Mouse (Mus musculus) limb, embryonic 11.5 days (tissue): Measurements from ENCODE around the gene Gm49395. TPM values are rescaled to one million over a fixed set of nuclear protein-coding genes. Genes with fewer than 3 reads are reported as not detected.

Source experiments
- polyA plus RNA-seq: library from polyadenylated mRNA; unstranded; fragments of >200 nt; fragmentation: Nextera tagmentation; extraction: Ambion mirVana; gene quantifications from 2 replicates; pipeline ENCODE4 v1.2.1, GENCODE M21; 2014

Gene Gm49395
- polyA plus RNA-seq, 1 experiment from 2014 or later: 2.2 TPM

Other genes with a start within 250 kb of the Gm49395 start
- gene Itga2, start 169.8 kb downstream of the Gm49395 start, polyA plus RNA-seq: 0.60 and 0.68 TPM in 2 replicates
- 9.0 and 10.8 TPM in 2 replicates for gene Pelo, start 11.7 kb downstream of the Gm49395 start, polyA plus RNA-seq
- 3.3 and 4.3 TPM in 2 replicates for gene Itga1, start within 50 bp of the Gm49395 start, polyA plus RNA-seq